Mouse (Mus musculus) CH12.LX (cell line): Measurements from ENCODE around the gene Kdm5b. TPM values are rescaled to one million over a fixed set of nuclear protein-coding genes. Genes with fewer than 3 reads are reported as not detected.

Experiments
- DNase-seq: peaks from one replicate; pipeline ENCODE4 v3.0.0-alpha.2; 2013; ENCODE audit errors: extremely low read depth
- H3K27ac ChIP-seq: 2 replicates; pipeline ENCODE4 v1.5.1; 2012; ENCODE audit warnings: low read depth, mild to moderate bottlenecking, control low read depth, moderate library complexity; ENCODE audit not compliant: insufficient read depth
- H3K27me3 ChIP-seq: replicated peaks from 2 replicates; pipeline ENCODE3; 2012; ENCODE audit warnings: inconsistent platforms
- H3K36me3 ChIP-seq, 2 experiments: replicated peaks in 1 of 2; 2 replicates each; pipeline versions ENCODE3 to v1.6.1; 2012; ENCODE audit warnings: inconsistent platforms in 1 of 2, low read length in 1 of 2, mild to moderate bottlenecking in 1 of 2, mixed read lengths in 1 of 2, moderate library complexity in 1 of 2; ENCODE audit not compliant: control insufficient read depth in 1 of 2, insufficient read depth in 1 of 2
- H3K4me1 ChIP-seq, 2 experiments: 2 replicates each; pipeline ENCODE4 v1.6.1; 2012; ENCODE audit warnings: inconsistent platforms in 1 of 2, moderate library complexity in 1 of 2; ENCODE audit not compliant: insufficient read depth in 2 of 2, control insufficient read depth in 1 of 2
- H3K4me2 ChIP-seq: 2 replicates; pipeline ENCODE4 v1.6.1; 2012; ENCODE audit warnings: low read depth, mild to moderate bottlenecking, control low read depth; ENCODE audit not compliant: poor library complexity, insufficient read depth, severe bottlenecking
- H3K4me3 ChIP-seq, 3 experiments: fragments of 150-350 bp in 1 of 3; sonication (generic) in 1 of 3; replicated peaks in 1 of 3; 2 replicates each; pipeline versions ENCODE3 to v1.5.1; 2011 to 2012; ENCODE audit warnings: low read depth in 2 of 3, low read length in 2 of 3, mild to moderate bottlenecking in 2 of 3, moderate library complexity in 2 of 3, control low read depth in 1 of 3, improper control_type of control experiment in 1 of 3, inconsistent platforms in 1 of 3, mixed read lengths in 1 of 3; ENCODE audit not compliant: poor library complexity in 1 of 3
- H3K79me2 ChIP-seq: replicated peaks from 2 replicates; pipeline ENCODE4 v1.6.1; 2012; ENCODE audit warnings: mild to moderate bottlenecking, moderate library complexity; ENCODE audit not compliant: control insufficient read depth, poor library complexity, insufficient read depth, severe bottlenecking; ENCODE audit errors: extremely low read depth
- H3K9ac ChIP-seq: 2 replicates; pipeline ENCODE4 v1.6.1; 2012; ENCODE audit warnings: low read depth, mild to moderate bottlenecking, control low read depth, moderate library complexity; ENCODE audit not compliant: insufficient read depth
- H3K9me3 ChIP-seq: replicated peaks from 2 replicates; pipeline ENCODE3; 2012; ENCODE audit warnings: low read length, inconsistent platforms, mixed read lengths
- BHLHE40 ChIP-seq: IDR thresholded peaks from 2 replicates; pipeline ENCODE4 v1.6.1; 2011; ENCODE audit warnings: mild to moderate bottlenecking, low read depth, low read length, improper control_type of control experiment
- CHD1 ChIP-seq: IDR thresholded peaks from 2 replicates; pipeline ENCODE4 v1.6.1; 2012; ENCODE audit warnings: low read depth, low read length, improper control_type of control experiment, inconsistent platforms
- CHD2 ChIP-seq: IDR thresholded peaks from 2 replicates; pipeline ENCODE4 v1.6.1; 2011; ENCODE audit warnings: low read length, improper control_type of control experiment
- CTCF ChIP-seq, 2 experiments: IDR thresholded peaks in 1 of 2; conservative IDR thresholded peaks in 1 of 2; 2 replicates each; pipeline ENCODE4 v1.5.1; 2011 to 2012; ENCODE audit warnings: low read depth in 2 of 2, low read length in 2 of 2, improper control_type of control experiment in 1 of 2, inconsistent platforms in 1 of 2, mild to moderate bottlenecking in 1 of 2, moderate library complexity in 1 of 2
- ELF1 ChIP-seq: IDR thresholded peaks from 2 replicates; pipeline ENCODE4 v1.6.1; 2014; ENCODE audit warnings: low read depth, mild to moderate bottlenecking, inconsistent platforms, low read length, improper control_type of control experiment
- EP300 ChIP-seq: IDR thresholded peaks from 2 replicates; pipeline ENCODE4 v1.6.1; 2011; ENCODE audit warnings: low read length, improper control_type of control experiment
- ETS1 ChIP-seq: conservative IDR thresholded peaks from 2 replicates; pipeline ENCODE4 v1.6.1; 2012; ENCODE audit warnings: low read depth, mild to moderate bottlenecking, inconsistent platforms, low read length, improper control_type of control experiment, moderate library complexity
- HCFC1 ChIP-seq: IDR thresholded peaks from 2 replicates; pipeline ENCODE4 v1.6.1; 2012; ENCODE audit warnings: low read depth, mild to moderate bottlenecking, inconsistent platforms, low read length, improper control_type of control experiment
- IRF4 ChIP-seq: IDR thresholded peaks from 2 replicates; pipeline ENCODE4 v1.6.1; 2014; ENCODE audit warnings: low read depth, mild to moderate bottlenecking, inconsistent platforms, low read length, improper control_type of control experiment
- JUN ChIP-seq: IDR thresholded peaks from 2 replicates; pipeline ENCODE4 v1.6.1; 2011; ENCODE audit warnings: low read depth, mild to moderate bottlenecking, low read length, improper control_type of control experiment, moderate library complexity; ENCODE audit not compliant: insufficient read depth
- KAT2A ChIP-seq: IDR thresholded peaks from 2 replicates; pipeline ENCODE4 v1.6.1; 2012; ENCODE audit warnings: low read length, improper control_type of control experiment, inconsistent platforms; ENCODE audit not compliant: insufficient replicate concordance
- MAFK ChIP-seq: IDR thresholded peaks from 2 replicates; pipeline ENCODE4 v1.6.1; 2011; ENCODE audit warnings: low read length, improper control_type of control experiment; ENCODE audit not compliant: insufficient replicate concordance
- MAX ChIP-seq: IDR thresholded peaks from 2 replicates; pipeline ENCODE4 v1.6.1; 2011; ENCODE audit warnings: low read length, improper control_type of control experiment
- MEF2A ChIP-seq: IDR thresholded peaks from 2 replicates; pipeline ENCODE4 v1.6.1; 2014; ENCODE audit warnings: low read depth, mild to moderate bottlenecking, inconsistent platforms, low read length, improper control_type of control experiment, borderline replicate concordance
- MXI1 ChIP-seq: IDR thresholded peaks from 2 replicates; pipeline ENCODE4 v1.6.1; 2011; ENCODE audit warnings: mild to moderate bottlenecking, low read depth, low read length, improper control_type of control experiment
- MYC ChIP-seq: IDR thresholded peaks from 2 replicates; pipeline ENCODE4 v1.6.1; 2011; ENCODE audit warnings: low read depth, mild to moderate bottlenecking, improper control_type of control experiment, low read length
- NRF1 ChIP-seq: IDR thresholded peaks from 2 replicates; pipeline ENCODE4 v1.6.1; 2014; ENCODE audit warnings: low read depth, mild to moderate bottlenecking, inconsistent platforms, low read length, improper control_type of control experiment, moderate library complexity
- POLR2A ChIP-seq: IDR thresholded peaks from 2 replicates; pipeline ENCODE4 v1.6.1; 2011; ENCODE audit warnings: low read depth, mild to moderate bottlenecking, improper control_type of control experiment, low read length
- POLR2AphosphoS2 ChIP-seq: IDR thresholded peaks from 2 replicates; pipeline ENCODE4 v1.6.1; 2011; ENCODE audit warnings: low read depth, low read length, improper control_type of control experiment
- SIN3A ChIP-seq: IDR thresholded peaks from 2 replicates; pipeline ENCODE4 v1.6.1; 2012; ENCODE audit warnings: low read length, improper control_type of control experiment, inconsistent platforms
- SMC3 ChIP-seq: IDR thresholded peaks from 2 replicates; pipeline ENCODE4 v1.6.1; 2011; ENCODE audit warnings: low read depth, low read length, improper control_type of control experiment
- TCF12 ChIP-seq: IDR thresholded peaks from 2 replicates; pipeline ENCODE4 v1.6.1; 2014; ENCODE audit warnings: low read depth, mild to moderate bottlenecking, inconsistent platforms, low read length, improper control_type of control experiment
- USF2 ChIP-seq: conservative IDR thresholded peaks from 2 replicates; pipeline ENCODE4 v1.6.1; 2011; ENCODE audit warnings: low read depth, low read length, improper control_type of control experiment
- ZC3H11A ChIP-seq: IDR thresholded peaks from 2 replicates; pipeline ENCODE4 v1.6.1; 2012; ENCODE audit warnings: low read depth, mild to moderate bottlenecking, inconsistent platforms, low read length, improper control_type of control experiment
- ZKSCAN1 ChIP-seq: IDR thresholded peaks from 2 replicates; pipeline ENCODE4 v1.6.1; 2012; ENCODE audit warnings: low read depth, inconsistent platforms, low read length, improper control_type of control experiment, borderline replicate concordance
- ZMIZ1 ChIP-seq: IDR thresholded peaks from 2 replicates; pipeline ENCODE4 v1.6.1; 2012; ENCODE audit warnings: low read depth, mild to moderate bottlenecking, inconsistent platforms, low read length, improper control_type of control experiment
- ZNF384 ChIP-seq: IDR thresholded peaks from 2 replicates; pipeline ENCODE4 v1.6.1; 2012; ENCODE audit warnings: low read depth, low read length, improper control_type of control experiment, inconsistent platforms
- dilution Hi-C: fragments of 300-500 bp; cut with MboI; formaldehyde crosslinking; loops from 2 replicates; pipeline ENCODE4 v1.14.3; 2020; ENCODE audit warnings: low sequenced_read_pairs; ENCODE audit not compliant: extremely low pct_unique_long_range_greater_than_20kb, extremely low pct_ligation_motif_present
- in situ Hi-C: fragments of 300-500 bp; cut with MboI; formaldehyde crosslinking; loops from 3 replicates; pipeline ENCODE4 v1.14.3; 2019; ENCODE audit warnings: low sequenced_read_pairs, low pct_ligation_motif_present, low pct_unique_long_range_greater_than_20kb, mixed read lengths
- polyA plus RNA-seq: library from polyadenylated mRNA; unstranded; fragments of >175 nt; gene quantifications from 2 replicates; pipeline ENCODE4 v1.2.1, GENCODE M21; 2012; ENCODE audit warnings: low read depth; ENCODE audit not compliant: insufficient read length
- total RNA-seq, 2 experiments: library from RNA; depleted of rRNA; stranded (reverse); fragments of 300-350 nt in 1 of 2; fragments of >200 nt in 1 of 2; gene quantifications; 2 replicates each; pipeline ENCODE4 v1.2.3; 2012 to 2014

Kdm5b gene
- total and polyA plus RNA-seq, 3 experiments: 1.9 to 14.3 (median 4.1) TPM

GRCm38 (mm10) chr1:134651851-134652398, 92.0 kb downstream of the Kdm5b start:
- Histone ChIP-seq H3K9ac (no peak overlapping the region), H3K79me2 (no peaks in the 10 kb centered on the region), H3K4me3 (no peak overlapping the region), H3K27me3 (peaks cover 74% of the 10 kb centered on the region), H3K36me3 (no peaks in the 10 kb centered on the region), H3K4me2 (no peak overlapping the region), H3K27ac (no peak overlapping the region), H3K4me1 (no peaks in the 10 kb centered on the region), H3K9me3 (no peaks in the 10 kb centered on the region)
- in situ Hi-C loops: loop anchor here (25.0 kb wide), 1 partner anchor 185 kb away; no protein-coding TSS in a partner anchor
- dilution Hi-C loops: no loop called here
- DNase-seq: peak; percentile 21
- no peak for TF ChIP-seq ZKSCAN1
- TF ChIP-seq CTCF (conservative IDR thresholded peaks at IDR 0.05 in 1 of 2, IDR thresholded peaks at IDR 0.05 in 1 of 2; ENCODE audit: low read depth in 2 of 2, low read length in 2 of 2): no peak
- TF ChIP-seq NRF1: no peak
- no peak for TF ChIP-seq IRF4
- TF ChIP-seq POLR2AphosphoS2: no peak
- TF ChIP-seq BHLHE40: no peak
- TF ChIP-seq MYC: no peak
- no peak for TF ChIP-seq SMC3
- TF ChIP-seq CHD2: no peak
- no peak for TF ChIP-seq HCFC1
- TF ChIP-seq ELF1: no peak
- no peak for TF ChIP-seq KAT2A
- no peak for TF ChIP-seq USF2
- TF ChIP-seq JUN: no peak
- no peak for TF ChIP-seq TCF12
- TF ChIP-seq CHD1: no peak
- TF ChIP-seq ZMIZ1: no peak

GRCm38 (mm10) chr1:134653603-134654257, 93.8 kb downstream of the Kdm5b start:
- no peak for DNase-seq
- Histone ChIP-seq H3K4me3 (no peak overlapping the region), H3K4me2 (no peak overlapping the region), H3K9ac (no peak overlapping the region), H3K36me3 (no peaks in the 10 kb centered on the region), H3K79me2 (no peaks in the 10 kb centered on the region)
- in situ Hi-C loops: loop anchor here (25.0 kb wide), 1 partner anchor 184 kb away; no protein-coding TSS in a partner anchor
- TF ChIP-seq CTCF (conservative IDR thresholded peaks at IDR 0.05 in 1 of 2, IDR thresholded peaks at IDR 0.05 in 1 of 2; ENCODE audit: low read depth in 2 of 2, low read length in 2 of 2) (no peak), ZKSCAN1 (no peak), POLR2A (no peak), MXI1 (no peak), MYC (no peak), ZC3H11A (no peak), KAT2A (no peak), USF2 (no peak), EP300 (no peak), ZNF384 (no peak), MEF2A (no peak), SIN3A (no peak), MAX (no peak), JUN (no peak), HCFC1 (no peak), ETS1 (no peak), MAFK (no peak)
- TF ChIP-seq, all 38 proteins: peak for 0
- Histone ChIP-seq H3K4me1 (no peaks in the 10 kb centered on the region), H3K27ac (no peak overlapping the region), H3K9me3 (peaks cover 5% of the 10 kb centered on the region), H3K27me3 (peaks cover 73% of the 10 kb centered on the region)
- dilution Hi-C loops: no loop called here
